9 mouse cellular contexts compared by ENCODE assay signal in genomic region chr16:94150125-94151103, GRCm38 (mm10).
DNase-seq lines count a peak whose midpoint lies in the region; ATAC-seq and TF ChIP-seq lines count a peak whose summit lies in the region.
"Had no signal": no experiment of that assay in that cellular context is flagged by ENCODE, and none has a peak within 500 bp of the region (broad histone marks: within the 10 kb centered on the region; RNA-seq: fewer than 3 reads in every experiment).

No protein-coding gene starts in this region.

- 60% methylated on average over 15 of the region's 15 CpGs for WGBS in bone marrow, adult 2 months
- 37% methylated on average over 15 of the region's 15 CpGs for WGBS in liver, embryonic 12.5 days (ENCODE audit: insufficient replicate concordance)

- H3K4me2 ChIP-seq in liver, embryonic 12.5 days: peak overlapping the region; percentile 56
- H3K4me2 ChIP-seq: limb, embryonic 15.5 days had no signal

- DNase-seq in G1E (ENCODE audit: low spot score): no peak
- DNase-seq in thymus, postnatal 0 days (ENCODE audit: low spot score): no peak
- DNase-seq in frontal cortex, postnatal 14 days (ENCODE audit: low spot score in 2 of 2): no peak
- DNase-seq in urinary bladder, postnatal 4 days (ENCODE audit: low spot score in 2 of 2): no peak
- DNase-seq: cerebellum, postnatal 25 days had no signal

- H3K9me3 ChIP-seq in G1E (replicated peaks): no peaks in the 10 kb centered on the region
- H3K9me3 ChIP-seq in liver, embryonic 12.5 days (replicated peaks): no peaks in the 10 kb centered on the region
- H3K9me3 ChIP-seq: limb, embryonic 15.5 days had no signal

- peaks cover 3% of the 10 kb centered on the region for H3K4me1 ChIP-seq in G1E (ENCODE audit: insufficient read depth, low read depth, low read length)
- peaks cover 8% of the 10 kb centered on the region for H3K4me1 ChIP-seq in bone marrow, adult 2 months (ENCODE audit: control insufficient read depth, insufficient read depth, low read length)
- H3K4me1 ChIP-seq in liver, embryonic 12.5 days: peaks cover 53% of the 10 kb centered on the region

- no peak for TF ChIP-seq POLR2A in bone marrow, adult 2 months (IDR thresholded peaks at IDR 0.05; ENCODE audit: borderline replicate concordance, control insufficient read depth, low read depth, low read length)

- peak overlapping the region; percentile 47 for H3K27ac ChIP-seq in bone marrow, adult 2 months (ENCODE audit: control insufficient read depth, insufficient read depth, low read depth, low read length, poor library complexity)
- peak overlapping the region; percentile 86 for H3K27ac ChIP-seq in liver, embryonic 12.5 days
- H3K27ac ChIP-seq: limb, embryonic 15.5 days had no signal

- peak; percentile 8; the same call in 1 of the 2 replicates for ATAC-seq in G1E (ENCODE audit: extremely low read depth, insufficient number of reproducible peaks, low FRiP score, poor library complexity, severe bottlenecking)
- peak; percentile 99 for ATAC-seq in liver, embryonic 12.5 days
- ATAC-seq in megakaryocyte progenitor cell, adult 5-6 weeks (replicated peaks; ENCODE audit: poor library complexity): peak; percentile 92

- no peaks in the 10 kb centered on the region for H3K36me3 ChIP-seq in G1E (replicated peaks)
- H3K36me3 ChIP-seq in liver, embryonic 12.5 days: no peaks in the 10 kb centered on the region
- H3K36me3 ChIP-seq: limb, embryonic 15.5 days had no signal

- peak overlapping the region; percentile 52 for H3K9ac ChIP-seq in liver, embryonic 12.5 days
- H3K9ac ChIP-seq: limb, embryonic 15.5 days had no signal

- no peak for TF ChIP-seq CTCF in G1E (IDR thresholded peaks at IDR 0.05; ENCODE audit: low read depth, low read length)
- TF ChIP-seq CTCF in bone marrow, adult 2 months (IDR thresholded peaks at IDR 0.05; ENCODE audit: control insufficient read depth, insufficient read depth, low read length): no peak

- peaks cover 6% of the 10 kb centered on the region; the same call in 1 of the 2 replicates for H3K27me3 ChIP-seq in G1E (ENCODE audit: insufficient read depth, low read length)
- H3K27me3 ChIP-seq in liver, embryonic 12.5 days (replicated peaks): peaks cover 14% of the 10 kb centered on the region

- H3K4me3 ChIP-seq in G1E (ENCODE audit: low read depth, low read length): no peak overlapping the region
- no peak overlapping the region for H3K4me3 ChIP-seq in bone marrow, adult 2 months (replicated peaks; ENCODE audit: control insufficient read depth, low read depth, low read length)
- no peak overlapping the region for H3K4me3 ChIP-seq in liver, embryonic 12.5 days
- H3K4me3 ChIP-seq: limb, embryonic 15.5 days had no signal

Comparison
In these comparisons a context has a peak if more than half of its experiments do, and no peak if none do; other contexts are left out.
1. ATAC-seq: peak in every context shown above with its lines; median percentile 99 in liver, embryonic 12.5 days; 92 in megakaryocyte progenitor cell, adult 5-6 weeks; 8 in G1E.